Mouse (Mus musculus): ENCODE data around the gene H13. TPM values are rescaled to one million over a fixed set of nuclear protein-coding genes. Genes with fewer than 3 reads are reported as not detected.

Gene H13
- total and polyA plus RNA-seq, 2 experiments from 2014 or later: 166 to 177 TPM

- H3K9ac ChIP-seq: no peak overlapping the region
- no peak overlapping the region for H3K4me2 ChIP-seq (ENCODE audit: low read depth)
- 86% methylated on average over 6 of the region's 6 CpGs for WGBS
- H3K4me1 ChIP-seq (ENCODE audit: insufficient read depth): no peaks in the 10 kb centered on the region
- no peak overlapping the region for H3K27ac ChIP-seq (ENCODE audit: low read depth, low read length)
- H3K36me3 ChIP-seq (ENCODE audit: insufficient read depth): no peaks in the 10 kb centered on the region
- no peak for DNase-seq
- H3K9me3 ChIP-seq (ENCODE audit: low read length): no peaks in the 10 kb centered on the region
- no peak overlapping the region for H3K4me3 ChIP-seq (ENCODE audit: low read depth, low read length)
- no peak for TF ChIP-seq CTCF (IDR thresholded peaks at IDR 0.05; ENCODE audit: low read depth)
- no peaks in the 10 kb centered on the region for H3K27me3 ChIP-seq (ENCODE audit: insufficient read depth, low read length)
- no peak for ATAC-seq
Observed at GRCm38 (mm10) chr2:152726213-152726612, 57.0 kb downstream of the H13 start.

- no peak for TF ChIP-seq CTCF (IDR thresholded peaks at IDR 0.05; ENCODE audit: low read depth)
Observed at GRCm38 (mm10) chr2:152726751-152727335, 57.6 kb downstream of the H13 start.

GRCm38 (mm10) chr2:152727795-152728510 lies 58.7 kb downstream of the H13 start:
- Histone ChIP-seq H3K9me3 (ENCODE audit: low read length) (no peaks in the 10 kb centered on the region), H3K27ac (ENCODE audit: low read depth, low read length) (peak overlapping the region; percentile 21; the same call in 1 of the 2 replicates), H3K4me2 (ENCODE audit: low read depth) (no peak overlapping the region), H3K4me1 (ENCODE audit: insufficient read depth) (no peaks in the 10 kb centered on the region), H3K36me3 (ENCODE audit: insufficient read depth) (no peaks in the 10 kb centered on the region), H3K4me3 (ENCODE audit: low read depth, low read length) (no peak overlapping the region), H3K27me3 (ENCODE audit: insufficient read depth, low read length) (no peaks in the 10 kb centered on the region), H3K9ac (no peak overlapping the region)
- TF ChIP-seq CTCF (IDR thresholded peaks at IDR 0.05; ENCODE audit: low read depth): no peak
- 87% methylated on average over 14 of the region's 14 CpGs for WGBS
- ATAC-seq: no peak
- no peak for DNase-seq

More at GRCm38 (mm10) chr2:152726751-152727335, 57.6 kb downstream of the H13 start:
- DNase-seq: no peak
- no peaks in the 10 kb centered on the region for H3K4me1 ChIP-seq (ENCODE audit: insufficient read depth)
- 73% methylated on average over 6 of the region's 6 CpGs for WGBS
- H3K27me3 ChIP-seq (ENCODE audit: insufficient read depth, low read length): no peaks in the 10 kb centered on the region
- no peak overlapping the region for H3K4me2 ChIP-seq (ENCODE audit: low read depth)
- H3K36me3 ChIP-seq (ENCODE audit: insufficient read depth): no peaks in the 10 kb centered on the region
- ATAC-seq: no peak
- H3K9ac ChIP-seq: no peak overlapping the region
- H3K27ac ChIP-seq (ENCODE audit: low read depth, low read length): no peak overlapping the region
- no peaks in the 10 kb centered on the region for H3K9me3 ChIP-seq (ENCODE audit: low read length)
- no peak overlapping the region for H3K4me3 ChIP-seq (ENCODE audit: low read depth, low read length)

- H3K9ac ChIP-seq: no peak overlapping the region
- DNase-seq (no peak), ATAC-seq (no peak)
- WGBS: 82% methylated on average over 7 of the region's 7 CpGs
- H3K4me3 ChIP-seq (ENCODE audit: low read depth, low read length): no peak overlapping the region
- no peak overlapping the region for H3K4me2 ChIP-seq (ENCODE audit: low read depth)
- H3K9me3 ChIP-seq (ENCODE audit: low read length): no peaks in the 10 kb centered on the region
- no peaks in the 10 kb centered on the region for H3K36me3 ChIP-seq (ENCODE audit: insufficient read depth)
- no peaks in the 10 kb centered on the region for H3K4me1 ChIP-seq (ENCODE audit: insufficient read depth)
- TF ChIP-seq CTCF (IDR thresholded peaks at IDR 0.05; ENCODE audit: low read depth): no peak
- no peak overlapping the region for H3K27ac ChIP-seq (ENCODE audit: low read depth, low read length)
- no peaks in the 10 kb centered on the region for H3K27me3 ChIP-seq (ENCODE audit: insufficient read depth, low read length)
Observed at GRCm38 (mm10) chr2:152728594-152728993, 59.3 kb downstream of the H13 start.

GRCm38 (mm10) chr2:152729013-152729635 lies 59.9 kb downstream of the H13 start:
- Histone ChIP-seq H3K27ac (ENCODE audit: low read depth, low read length) (no peak overlapping the region), H3K4me1 (ENCODE audit: insufficient read depth) (no peaks in the 10 kb centered on the region), H3K4me3 (ENCODE audit: low read depth, low read length) (no peak overlapping the region), H3K9ac (no peak overlapping the region), H3K4me2 (ENCODE audit: low read depth) (no peak overlapping the region), H3K36me3 (ENCODE audit: insufficient read depth) (no peaks in the 10 kb centered on the region), H3K27me3 (ENCODE audit: insufficient read depth, low read length) (no peaks in the 10 kb centered on the region), H3K9me3 (ENCODE audit: low read length) (no peaks in the 10 kb centered on the region)
- ATAC-seq (no peak), DNase-seq (no peak)
- no peak for TF ChIP-seq CTCF (IDR thresholded peaks at IDR 0.05; ENCODE audit: low read depth)
- 70% methylated on average over 8 of the region's 8 CpGs for WGBS

GRCm38 (mm10) chr2:152729636-152730020 lies 60.4 kb downstream of the H13 start:
- no peak for DNase-seq
- 51% methylated on average over 7 of the region's 7 CpGs for WGBS
- H3K4me3 ChIP-seq (ENCODE audit: low read depth, low read length): no peak overlapping the region

GRCm38 (mm10) chr2:152733201-152733600 lies 63.9 kb downstream of the H13 start:
- Histone ChIP-seq H3K36me3 (ENCODE audit: insufficient read depth) (no peaks in the 10 kb centered on the region), H3K9me3 (ENCODE audit: low read length) (no peaks in the 10 kb centered on the region), H3K4me1 (ENCODE audit: insufficient read depth) (peaks cover 18% of the 10 kb centered on the region), H3K4me2 (ENCODE audit: low read depth) (no peak overlapping the region), H3K4me3 (ENCODE audit: low read depth, low read length) (no peak overlapping the region), H3K27me3 (ENCODE audit: insufficient read depth, low read length) (0 out of 2 replicates have a peak, but pooled peaks cover 8% of the 10 kb centered on the region), H3K27ac (ENCODE audit: low read depth, low read length) (no peak overlapping the region), H3K9ac (no peak overlapping the region)
- ATAC-seq (no peak), DNase-seq (no peak)
- 82% methylated on average over 2 of the region's 2 CpGs for WGBS
- TF ChIP-seq CTCF (IDR thresholded peaks at IDR 0.05; ENCODE audit: low read depth): no peak

More at GRCm38 (mm10) chr2:152729636-152730020, 60.4 kb downstream of the H13 start:
- Histone ChIP-seq H3K27me3 (ENCODE audit: insufficient read depth, low read length) (no peaks in the 10 kb centered on the region), H3K9me3 (ENCODE audit: low read length) (no peaks in the 10 kb centered on the region), H3K27ac (ENCODE audit: low read depth, low read length) (no peak overlapping the region), H3K4me1 (ENCODE audit: insufficient read depth) (no peaks in the 10 kb centered on the region), H3K9ac (no peak overlapping the region), H3K4me2 (ENCODE audit: low read depth) (no peak overlapping the region), H3K36me3 (ENCODE audit: insufficient read depth) (no peaks in the 10 kb centered on the region)
- peak; percentile 45 for ATAC-seq
- TF ChIP-seq CTCF (IDR thresholded peaks at IDR 0.05; ENCODE audit: low read depth): no peak
